Mouse (Mus musculus) thymus, adult 2 months (tissue): ENCODE measurements around the gene Cks1b. TPM values are rescaled to one million over a fixed set of nuclear protein-coding genes. Genes with fewer than 3 reads are reported as not detected.
"Not testable (repeated sequence)": the region's sequence is repeated elsewhere in the genome, so short reads cannot be mapped to it uniquely, and the experiment has no call there.

Source experiments
- DNase-seq: peaks from one replicate; pipeline ENCODE4 v3.0.0; 2021
- H3K27ac ChIP-seq: fragments of 200-500 bp; 2 replicates; pipeline ENCODE4 v1.5.1; 2012; ENCODE audit warnings: low read length, control low read depth; ENCODE audit not compliant: control insufficient read depth, insufficient read depth
- H3K27me3 ChIP-seq: fragments of 200-500 bp; 2 replicates; pipeline ENCODE4 v1.6.1; 2012; ENCODE audit warnings: mild to moderate bottlenecking, low read length, moderate library complexity, mixed read lengths; ENCODE audit not compliant: control insufficient read depth, insufficient read depth
- H3K36me3 ChIP-seq: fragments of 200-500 bp; 2 replicates; pipeline ENCODE4 v1.6.1; 2012; ENCODE audit warnings: mild to moderate bottlenecking, low read length, moderate library complexity; ENCODE audit not compliant: control insufficient read depth, insufficient read depth
- H3K4me1 ChIP-seq: fragments of 200-500 bp; replicated peaks from 2 replicates; pipeline ENCODE4 v1.6.1; 2012; ENCODE audit warnings: low read length; ENCODE audit not compliant: control insufficient read depth, insufficient read depth
- H3K4me3 ChIP-seq: fragments of 200-500 bp; 2 replicates; pipeline ENCODE4 v1.5.1; 2012; ENCODE audit warnings: mild to moderate bottlenecking, low read length, control low read depth, moderate library complexity; ENCODE audit not compliant: control insufficient read depth, insufficient read depth
- CTCF ChIP-seq: fragments of 200-500 bp; IDR thresholded peaks from 2 replicates; pipeline ENCODE4 v1.5.1; 2012; ENCODE audit warnings: mild to moderate bottlenecking, control low read depth, low read length, moderate library complexity, borderline replicate concordance; ENCODE audit not compliant: control insufficient read depth, poor library complexity, insufficient read depth; ENCODE audit errors: extremely low read depth
- POLR2A ChIP-seq: fragments of 200-500 bp; IDR thresholded peaks from 2 replicates; pipeline ENCODE4 v1.6.1; 2012; ENCODE audit warnings: mild to moderate bottlenecking, low read length, control low read depth, moderate library complexity; ENCODE audit not compliant: control insufficient read depth, poor library complexity, insufficient read depth; ENCODE audit errors: extremely low read depth
- WGBS: fragments of 180-500 bp; shearing (Covaris S2); methylation state at CpG from one replicate; pipeline ENCODE4 v1.1.7; 2018; 5-methylcytosine and 5-hydroxymethylcytosine counted together
- polyA plus RNA-seq: library from polyadenylated mRNA; depleted of rRNA; stranded (reverse); fragments of >200 nt; gene quantifications from 2 replicates; pipeline ENCODE4 v1.2.3, GENCODE M21; 2012

Gene Cks1b
- polyA plus RNA-seq, 1 experiment = 104 TPM

DNA sequence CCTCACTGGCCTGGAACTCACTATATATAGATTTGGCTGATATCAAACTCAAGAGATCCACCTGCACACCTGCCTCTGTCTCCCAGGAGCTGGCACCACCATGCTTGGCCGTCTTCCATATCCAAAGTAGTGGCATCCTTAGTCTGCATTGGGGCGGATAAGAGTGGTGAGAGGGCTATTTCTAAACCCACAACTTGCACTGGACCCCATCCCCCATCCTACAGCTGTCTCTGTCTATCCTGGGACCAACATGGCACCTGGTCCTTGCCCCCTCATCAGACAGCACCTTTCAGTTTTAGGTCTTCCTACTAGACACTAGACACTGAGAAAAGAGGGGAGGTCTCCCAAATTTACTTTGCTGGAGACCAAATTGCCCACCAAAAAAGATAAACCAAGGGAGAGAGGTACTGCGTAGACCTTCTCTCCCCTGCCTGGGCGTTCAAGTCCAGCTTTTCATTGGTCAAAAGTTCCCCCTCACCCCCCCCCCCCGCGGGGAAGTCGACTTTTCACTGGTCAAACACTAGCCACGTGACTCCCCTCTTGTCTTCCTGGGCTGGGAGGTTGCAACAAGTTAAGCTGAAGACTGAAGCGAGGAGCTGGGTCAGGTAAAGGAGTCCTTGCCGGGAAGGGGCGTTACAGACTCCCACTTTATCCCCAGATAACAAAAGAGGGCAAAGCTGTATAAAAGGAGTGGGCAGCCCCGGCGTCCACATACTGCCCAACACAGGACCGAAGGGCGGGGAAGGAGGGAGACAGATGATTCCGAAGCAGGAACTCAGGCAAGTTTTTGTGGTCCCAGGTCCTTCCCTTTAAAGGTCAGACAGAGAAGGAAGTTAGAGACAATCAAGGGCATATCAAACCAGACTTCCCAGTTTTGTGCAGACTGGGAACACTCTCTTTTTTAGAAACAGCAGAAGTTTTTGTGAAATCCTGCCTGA, 18.3 kb upstream of the Cks1b start, which contains the start of gene Pbxip1:
TSS of gene Pbxip1 (plus strand) at position 531 of the 938 bp plus-strand sequence.
- peak; percentile 50; the same call in 1 of the 2 replicates for TF ChIP-seq POLR2A
- no peak for TF ChIP-seq CTCF
- 10% methylated on average over 16 of the region's 16 CpGs for WGBS
- DNase-seq = peak; percentile 64
- H3K27me3 ChIP-seq = no peaks in the 10 kb centered on the region
- peak within 1 kb of the TSS; percentile 55; the same call in 1 of the 2 replicates for H3K27ac ChIP-seq
- peak within 1 kb of the TSS; percentile 75 for H3K4me3 ChIP-seq
- peaks cover 14% of the 10 kb centered on the region for H3K4me1 ChIP-seq
- no peaks in the 10 kb centered on the region for H3K36me3 ChIP-seq

DNA sequence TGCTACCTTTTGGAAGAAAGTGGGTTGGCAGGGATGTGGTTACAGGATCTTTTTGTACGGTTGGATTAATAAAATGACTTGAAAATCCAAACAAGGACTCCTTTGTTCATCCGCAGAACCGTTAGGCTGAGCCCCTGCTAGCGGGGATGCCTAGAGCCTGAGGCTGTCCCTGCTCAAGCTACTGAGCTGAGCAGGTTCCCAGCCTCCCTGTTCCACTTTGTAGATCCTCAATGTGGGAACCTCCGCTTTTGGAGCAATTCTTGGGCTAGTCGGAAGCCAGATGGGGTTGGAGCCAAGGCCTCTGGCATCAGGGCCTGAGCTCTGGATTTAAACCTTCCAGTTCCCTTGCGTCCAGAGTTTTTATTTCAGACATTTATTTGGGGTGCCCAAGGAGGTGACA, 16.9 kb upstream of the Cks1b start:
- H3K4me1 ChIP-seq = peaks cover 20% of the 10 kb centered on the region
- no peak for DNase-seq
- H3K27me3 ChIP-seq = no peaks in the 10 kb centered on the region
- 94% methylated on average over 7 of the region's 7 CpGs for WGBS
- H3K27ac ChIP-seq = no peak overlapping the region
- no peaks in the 10 kb centered on the region for H3K36me3 ChIP-seq
- TF ChIP-seq CTCF (no peak), POLR2A (no peak)
- no peak overlapping the region for H3K4me3 ChIP-seq

DNA sequence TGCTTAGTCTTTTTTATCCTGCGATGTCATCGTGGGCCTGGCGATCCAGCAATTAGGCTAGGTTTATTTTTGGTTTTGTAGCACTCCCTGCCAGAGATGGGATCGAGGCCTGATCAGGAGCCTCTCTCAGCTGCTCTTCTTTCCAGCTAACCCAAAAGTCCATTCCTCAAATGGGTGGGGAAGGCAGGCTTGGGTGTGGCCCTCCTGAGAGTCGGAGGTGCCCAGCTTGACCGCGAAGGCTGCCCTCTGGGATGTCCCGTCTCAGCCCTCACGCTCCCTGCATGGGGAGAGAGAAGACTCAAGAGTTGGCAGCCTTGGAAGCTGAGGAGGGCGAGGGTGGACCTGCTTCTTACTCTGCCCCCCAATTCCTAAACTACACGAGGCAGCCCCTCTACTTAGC, 16.3 kb upstream of the Cks1b start:
- H3K27ac ChIP-seq = no peak overlapping the region
- no peaks in the 10 kb centered on the region for H3K27me3 ChIP-seq
- peaks cover 20% of the 10 kb centered on the region for H3K4me1 ChIP-seq
- 95% methylated on average over 11 of the region's 11 CpGs for WGBS
- no peak overlapping the region for H3K4me3 ChIP-seq
- H3K36me3 ChIP-seq = no peaks in the 10 kb centered on the region
- no peak for TF ChIP-seq POLR2A
- TF ChIP-seq CTCF = no peak
- DNase-seq = no peak

DNA sequence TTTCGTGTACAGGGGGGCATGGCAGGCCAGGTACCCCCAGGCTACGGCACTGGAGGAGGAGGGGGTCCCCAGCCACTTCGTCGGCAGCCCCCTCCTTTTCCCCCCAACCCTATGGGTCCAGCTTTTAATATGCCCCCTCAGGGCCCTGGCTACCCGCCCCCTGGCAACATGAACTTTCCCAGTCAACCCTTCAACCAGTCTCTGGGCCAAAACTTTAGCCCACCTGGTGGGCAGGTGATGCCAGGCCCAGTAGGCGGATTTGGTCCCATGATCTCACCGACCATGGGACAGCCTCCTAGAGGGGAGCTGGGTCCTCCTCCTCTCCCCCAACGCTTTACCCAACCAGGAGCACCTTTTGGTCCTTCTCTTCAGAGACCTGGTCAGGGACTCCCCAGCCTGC, 14.4 kb upstream of the Cks1b start:
- no peak overlapping the region for H3K27ac ChIP-seq
- peaks cover 4% of the 10 kb centered on the region; the same call in 1 of the 2 replicates for H3K36me3 ChIP-seq
- no peak overlapping the region for H3K4me3 ChIP-seq
- TF ChIP-seq POLR2A = no peak
- WGBS = 96% methylated on average over 8 of the region's 8 CpGs
- H3K27me3 ChIP-seq = no peaks in the 10 kb centered on the region
- peaks cover 18% of the 10 kb centered on the region for H3K4me1 ChIP-seq
- no peak for DNase-seq

DNA sequence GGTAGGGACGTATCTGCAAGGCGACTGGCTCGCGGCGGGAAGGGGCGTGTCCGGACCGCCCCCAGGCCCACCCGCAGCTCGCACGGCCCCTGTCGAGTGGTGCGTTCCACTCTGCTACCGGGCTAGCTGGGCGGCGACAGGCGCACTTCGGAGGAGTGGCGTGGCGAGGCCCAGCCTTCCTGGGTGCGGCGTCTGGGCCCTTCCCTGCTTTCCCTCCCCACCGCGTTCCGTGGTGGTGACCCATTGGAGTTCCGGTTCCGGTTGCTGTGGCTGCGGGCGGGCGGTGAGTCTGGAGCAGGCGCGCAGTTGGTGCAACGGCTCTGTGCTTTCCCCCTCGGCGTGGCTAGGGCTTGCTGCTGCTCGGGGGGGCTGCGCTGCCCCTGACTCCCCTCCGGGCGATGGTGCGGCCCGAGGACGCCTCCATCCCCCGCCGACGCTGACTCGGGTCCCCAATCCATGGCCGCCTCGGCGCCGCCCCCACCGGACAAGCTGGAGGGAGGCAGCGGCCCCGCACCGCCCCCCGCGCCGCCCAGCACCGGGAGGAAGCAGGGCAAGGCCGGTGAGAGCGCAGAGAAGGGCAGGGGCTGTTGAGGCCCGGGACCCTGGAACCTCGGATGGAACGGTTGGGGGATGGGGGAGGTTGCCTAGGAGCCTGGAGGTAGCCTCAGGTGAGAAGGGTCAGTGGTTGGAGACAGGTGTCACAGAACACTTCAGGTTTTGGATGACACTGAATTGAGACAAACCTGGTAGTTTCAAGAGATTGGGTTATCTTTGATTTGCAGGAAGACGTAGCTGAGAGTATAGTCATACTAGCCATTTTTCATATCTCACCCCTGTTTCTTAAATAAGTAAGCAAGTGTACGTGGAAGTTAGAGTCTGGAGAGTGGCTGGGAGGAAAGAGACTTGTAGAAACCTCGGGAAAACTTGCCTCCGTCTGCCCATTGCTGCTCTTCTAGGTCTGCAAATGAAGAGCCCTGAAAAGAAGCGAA, 12.3 kb upstream of the Cks1b start, which contains the start of gene Pygo2:
TSS of gene Pygo2 (plus strand) at position 44 of the 989 bp plus-strand sequence.
- Histone ChIP-seq H3K4me3 (peak within 1 kb of the TSS; percentile 59), H3K36me3 (peaks cover 10% of the 10 kb centered on the region), H3K27ac (no peak within 1 kb of the TSS), H3K27me3 (no peaks in the 10 kb centered on the region), H3K4me1 (peaks cover 7% of the 10 kb centered on the region)
- WGBS = 3% methylated on average over 68 of the region's 68 CpGs
- peak; percentile 89 for DNase-seq
- TF ChIP-seq POLR2A (peak; percentile 44; the same call in 1 of the 2 replicates), CTCF (peak; percentile 42; the same call in 1 of the 2 replicates)

DNA sequence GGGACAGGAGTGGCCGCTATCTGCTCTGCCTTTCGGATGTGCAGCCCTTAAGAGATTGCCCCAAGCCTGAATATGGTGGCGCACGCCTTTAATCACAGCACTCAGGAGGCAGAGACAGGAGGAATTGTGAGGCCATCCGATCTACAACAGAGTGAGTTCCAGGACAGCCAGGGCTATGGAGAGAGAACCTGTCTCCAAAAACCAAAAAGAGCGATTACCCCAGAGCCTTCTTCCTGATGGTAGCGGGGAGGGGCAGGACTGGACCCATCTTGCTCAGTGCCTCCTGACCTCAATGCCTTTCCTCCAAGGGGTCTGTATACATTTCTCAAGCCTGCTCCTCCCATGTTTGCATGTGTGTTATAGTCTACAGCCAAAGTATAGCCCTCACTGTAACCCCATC, 10.8 kb upstream of the Cks1b start:
- peaks cover 21% of the 10 kb centered on the region for H3K36me3 ChIP-seq
- H3K27ac ChIP-seq, DNase-seq, H3K4me3 ChIP-seq, H3K27me3 ChIP-seq, H3K4me1 ChIP-seq: not testable (repeated sequence)
- 97% methylated on average over 7 of the region's 7 CpGs for WGBS
